Mouse (Mus musculus): ENCODE measurements at regions not wholly inside any gene's neighbourhood (a gene's known extent, or its start where the extent isn't known, plus 50 kb on each side); places are given as distances from the start of the nearest gene placed in this dataset.

DNA sequence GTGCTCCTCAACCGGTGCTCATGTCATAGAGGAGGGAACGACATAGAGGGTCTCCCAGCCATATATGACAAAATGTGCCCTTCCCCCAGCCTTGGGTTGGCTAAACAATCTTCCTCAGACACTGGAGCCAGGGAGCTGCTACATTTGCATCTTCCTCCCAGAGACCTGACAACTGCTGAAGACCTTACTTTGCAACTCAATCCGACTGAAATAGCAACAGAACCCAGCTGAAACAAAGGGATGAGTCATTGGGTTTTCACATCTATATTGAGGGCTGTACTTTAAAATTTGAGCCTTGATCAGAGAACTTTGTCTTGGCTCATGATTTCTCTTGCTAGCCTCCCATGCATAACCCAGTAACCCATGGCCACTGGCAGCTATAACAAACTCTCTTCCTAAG lies 115.5 kb downstream of the Crisp4 start:
- no peak for TF ChIP-seq CTCF (IDR thresholded peaks at IDR 0.05; ENCODE audit: low read depth)
- no peak for TF ChIP-seq EP300 (IDR thresholded peaks at IDR 0.05; ENCODE audit: low read depth)
